Mouse (Mus musculus) lung, embryonic 14.5 days (tissue): ENCODE results near the gene Nup210. TPM values are rescaled to one million over a fixed set of nuclear protein-coding genes. Genes with fewer than 3 reads are reported as not detected.

Experiments
- ATAC-seq: fragments of 200-750 bp; cut with Nextera tagmentation; 2 replicates; pipeline ENCODE4 v1.8.0; 2017; ENCODE audit warnings: mild to moderate bottlenecking, moderate TSS enrichment, moderate library complexity; ENCODE audit not compliant: insufficient read depth
- DNase-seq: peaks from one replicate; pipeline ENCODE4 v3.0.0-alpha.2; 2015
- H3K27ac ChIP-seq: fragments of 300-500 bp; sonication (generic); 2 replicates; pipeline ENCODE4 v1.5.1; 2014; ENCODE audit warnings: low read depth, mild to moderate bottlenecking, moderate library complexity
- H3K27me3 ChIP-seq: fragments of 300-500 bp; sonication (generic); 2 replicates; pipeline ENCODE4 v1.6.1; 2014; ENCODE audit warnings: low read length, control low read depth; ENCODE audit not compliant: insufficient read depth
- H3K36me3 ChIP-seq: fragments of 300-500 bp; sonication (generic); 2 replicates; pipeline ENCODE4 v1.6.1; 2014; ENCODE audit warnings: control low read depth; ENCODE audit not compliant: insufficient read depth
- H3K4me1 ChIP-seq: fragments of 300-500 bp; sonication (generic); 2 replicates; pipeline ENCODE4 v1.6.1; 2014; ENCODE audit warnings: antibody characterized with exemption, control low read depth; ENCODE audit not compliant: insufficient read depth
- H3K4me2 ChIP-seq: fragments of 300-500 bp; sonication (generic); 2 replicates; pipeline ENCODE4 v1.6.1; 2014; ENCODE audit warnings: mild to moderate bottlenecking
- H3K4me3 ChIP-seq: fragments of 300-500 bp; sonication (generic); 2 replicates; pipeline ENCODE4 v1.5.1; 2014; ENCODE audit warnings: low read depth, low read length
- H3K9ac ChIP-seq: fragments of 300-500 bp; sonication (generic); 2 replicates; pipeline ENCODE4 v1.6.1; 2014
- H3K9me3 ChIP-seq: fragments of 300-500 bp; sonication (generic); 2 replicates; pipeline ENCODE4 v1.6.1; 2016; ENCODE audit warnings: low read depth, low read length, control low read depth
- CTCF ChIP-seq: IDR thresholded peaks from 2 replicates; pipeline ENCODE4 v1.5.1; 2016; ENCODE audit warnings: antibody characterized with exemption, low read depth
- WGBS: fragments of 180-500 bp; shearing (Covaris S2); extraction: QIAGEN DNeasy Blood & Tissue Kit; methylation state at CpG from one replicate; pipeline ENCODE4 v1.1.7; 2014; 5-methylcytosine and 5-hydroxymethylcytosine counted together
- polyA plus RNA-seq: library from polyadenylated mRNA; unstranded; fragments of >200 nt; fragmentation: Nextera tagmentation; extraction: Ambion mirVana; gene quantifications from 2 replicates; pipeline ENCODE4 v1.2.1, GENCODE M21; 2014

Gene Nup210
- polyA plus RNA-seq, 1 experiment from 2014 or later: 35.3 TPM

- 38% methylated on average over 4 of the region's 4 CpGs for WGBS
- H3K4me2 ChIP-seq: no peak overlapping the region
- TF ChIP-seq CTCF: no peak
Observed at GRCm38 (mm10) chr6:91154685-91155084, 38.1 kb upstream of the Nup210 start.

GRCm38 (mm10) chr6:91153549-91154064, 37.0 kb upstream of the Nup210 start:
- no peak for TF ChIP-seq CTCF
- ATAC-seq: peak; percentile 57
- peak overlapping the region; percentile 55; the same call in 1 of the 2 replicates for H3K27ac ChIP-seq

More at GRCm38 (mm10) chr6:91154685-91155084, 38.1 kb upstream of the Nup210 start:
- DNase-seq (no peak), ATAC-seq (no peak)
- Histone ChIP-seq H3K9me3 (no peaks in the 10 kb centered on the region), H3K27ac (no peak overlapping the region), H3K27me3 (no peaks in the 10 kb centered on the region), H3K4me3 (no peak overlapping the region), H3K4me1 (0 out of 2 replicates have a peak, but pooled peaks cover 8% of the 10 kb centered on the region), H3K9ac (no peak overlapping the region), H3K36me3 (0 out of 2 replicates have a peak, but pooled peaks cover 4% of the 10 kb centered on the region)

GRCm38 (mm10) chr6:91152892-91153548, 36.4 kb upstream of the Nup210 start:
- peak overlapping the region; percentile 42 for H3K4me2 ChIP-seq
- H3K36me3 ChIP-seq: no peaks in the 10 kb centered on the region
- 0 out of 2 replicates have a peak, but pooled peaks cover 8% of the 10 kb centered on the region for H3K4me1 ChIP-seq
- TF ChIP-seq CTCF: no peak
- no peak overlapping the region for H3K9ac ChIP-seq
- no peaks in the 10 kb centered on the region for H3K27me3 ChIP-seq
- H3K9me3 ChIP-seq: no peaks in the 10 kb centered on the region
- 27% methylated on average over 7 of the region's 7 CpGs for WGBS
- peak overlapping the region; percentile 55 for H3K27ac ChIP-seq
- H3K4me3 ChIP-seq: no peak overlapping the region
- ATAC-seq (no peak), DNase-seq (no peak)

More at GRCm38 (mm10) chr6:91153549-91154064, 37.0 kb upstream of the Nup210 start:
- H3K9me3 ChIP-seq: no peaks in the 10 kb centered on the region
- H3K4me3 ChIP-seq: no peak overlapping the region
- H3K27me3 ChIP-seq: no peaks in the 10 kb centered on the region
- WGBS: 1% methylated on average over 10 of the region's 10 CpGs
- DNase-seq: peak; percentile 73
- H3K4me1 ChIP-seq: 0 out of 2 replicates have a peak, but pooled peaks cover 8% of the 10 kb centered on the region
- no peak overlapping the region for H3K9ac ChIP-seq
- H3K4me2 ChIP-seq: peak overlapping the region; percentile 42
- no peaks in the 10 kb centered on the region for H3K36me3 ChIP-seq

- no peak for TF ChIP-seq CTCF
- no peak for ATAC-seq
- H3K9me3 ChIP-seq: no peaks in the 10 kb centered on the region
- no peak overlapping the region for H3K9ac ChIP-seq
- no peak for DNase-seq
- H3K4me1 ChIP-seq: no peaks in the 10 kb centered on the region
- no peak overlapping the region for H3K4me3 ChIP-seq
- WGBS: 78% methylated on average over 2 of the region's 2 CpGs
- H3K27ac ChIP-seq: no peak overlapping the region
- no peaks in the 10 kb centered on the region for H3K36me3 ChIP-seq
- no peak overlapping the region for H3K4me2 ChIP-seq
- no peaks in the 10 kb centered on the region for H3K27me3 ChIP-seq
Observed at GRCm38 (mm10) chr6:91147152-91147770, 30.6 kb upstream of the Nup210 start.

GRCm38 (mm10) chr6:91146443-91147151, 30.0 kb upstream of the Nup210 start:
- 44% methylated on average over 5 of the region's 5 CpGs for WGBS
- no peak overlapping the region for H3K27ac ChIP-seq
- TF ChIP-seq CTCF: no peak

GRCm38 (mm10) chr6:91145572-91145971, 28.9 kb upstream of the Nup210 start:
- no peak for TF ChIP-seq CTCF
- 62% methylated on average over 5 of the region's 5 CpGs for WGBS
- Histone ChIP-seq H3K4me2 (no peak overlapping the region), H3K36me3 (no peaks in the 10 kb centered on the region), H3K4me1 (no peaks in the 10 kb centered on the region), H3K9me3 (no peaks in the 10 kb centered on the region), H3K4me3 (no peak overlapping the region), H3K27me3 (no peaks in the 10 kb centered on the region), H3K27ac (no peak overlapping the region), H3K9ac (no peak overlapping the region)
- no peak for ATAC-seq
- DNase-seq: no peak

More at GRCm38 (mm10) chr6:91146443-91147151, 30.0 kb upstream of the Nup210 start:
- Histone ChIP-seq H3K9me3 (no peaks in the 10 kb centered on the region), H3K36me3 (no peaks in the 10 kb centered on the region), H3K4me3 (no peak overlapping the region), H3K27me3 (no peaks in the 10 kb centered on the region), H3K9ac (no peak overlapping the region), H3K4me2 (no peak overlapping the region), H3K4me1 (no peaks in the 10 kb centered on the region)
- no peak for ATAC-seq
- DNase-seq: no peak
